Mouse (Mus musculus) thymus, adult 2 months (tissue): ENCODE results near the gene Wnk4.

Experiments used
- CTCF ChIP-seq: fragments of 200-500 bp; IDR thresholded peaks from 2 replicates; pipeline ENCODE4 v1.5.1; 2012; ENCODE audit warnings: mild to moderate bottlenecking, control low read depth, low read length, moderate library complexity, borderline replicate concordance; ENCODE audit not compliant: control insufficient read depth, poor library complexity, insufficient read depth; ENCODE audit errors: extremely low read depth
- POLR2A ChIP-seq: fragments of 200-500 bp; IDR thresholded peaks from 2 replicates; pipeline ENCODE4 v1.6.1; 2012; ENCODE audit warnings: mild to moderate bottlenecking, low read length, control low read depth, moderate library complexity; ENCODE audit not compliant: control insufficient read depth, poor library complexity, insufficient read depth; ENCODE audit errors: extremely low read depth

GRCm38 (mm10) chr11:101272446-101272845 lies 12.1 kb downstream of the Wnk4 start:
- TF ChIP-seq CTCF (no peak), POLR2A (no peak)
